Mouse (Mus musculus): ENCODE measurements around the gene Lrfn1.

- TF ChIP-seq CTCF (conservative IDR thresholded peaks at IDR 0.05; ENCODE audit: low read length) (no peak), NANOG (IDR thresholded peaks at IDR 0.05; ENCODE audit: borderline replicate concordance, low read length) (no peak)
These were observed 7.3 kb upstream of the Lrfn1 start for GRCm38 (mm10) chr7:28444344-28444974.
